Mouse (Mus musculus) embryo, embryonic 11 days (tissue): ENCODE measurements at regions not wholly inside any gene's neighbourhood (a gene's known extent, or its start where the extent isn't known, plus 50 kb on each side); places are given as distances from the start of the nearest gene placed in this dataset.
A peak's percentile ranks its signal among the peaks of the same experiment; 100 is the strongest.

Source experiments
- DNase-seq: peaks from one replicate; pipeline ENCODE4 v3.0.0-alpha.2; 2015

DNA sequence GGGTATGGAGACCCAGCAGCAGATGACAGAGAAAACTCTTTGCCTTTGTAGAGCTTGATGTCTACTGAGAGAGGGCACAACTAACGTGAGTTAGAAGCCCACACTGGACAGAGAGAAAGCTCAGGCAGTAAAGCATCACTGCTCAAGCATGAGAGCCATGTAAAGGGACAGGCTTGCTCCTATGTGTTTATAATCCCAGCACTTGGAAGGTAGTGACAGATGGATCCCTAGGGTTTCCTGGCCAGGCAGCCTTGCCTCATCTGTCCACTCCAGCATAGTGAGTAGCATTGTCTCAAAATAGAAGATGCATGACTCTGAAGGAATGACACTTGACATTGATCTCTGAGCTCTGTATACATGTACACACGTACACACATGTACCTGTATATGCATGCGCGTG lies 55.9 kb upstream of the Cnksr3 start:
- no peak for DNase-seq

- DNase-seq: no peak
Measured at GRCm38 (mm10) chr10:7267106-7267505, 55.1 kb upstream of the Cnksr3 start.

- DNase-seq: peak; percentile 21
Measured at GRCm38 (mm10) chr10:7265412-7265811, 53.4 kb upstream of the Cnksr3 start.

DNA sequence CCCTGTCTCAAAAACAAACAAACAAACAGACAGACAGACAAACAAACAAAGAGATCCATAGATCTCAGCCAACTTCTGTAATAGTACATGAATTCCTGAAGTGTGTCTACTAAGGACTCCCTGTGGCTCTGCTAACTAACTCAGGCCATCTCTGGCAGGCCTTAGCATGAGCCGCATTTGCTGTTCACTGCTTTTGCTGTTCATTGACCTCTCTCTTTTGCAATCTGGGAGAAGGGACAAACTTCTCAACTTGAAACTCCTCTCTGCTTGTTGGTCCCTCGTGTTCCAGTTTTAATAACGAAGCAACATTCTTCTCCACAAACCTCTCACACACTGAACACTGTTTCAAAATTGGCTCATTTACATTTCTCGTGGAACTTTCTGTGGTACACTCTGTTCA lies 52.7 kb upstream of the Cnksr3 start:
- no peak for DNase-seq
